Mouse (Mus musculus) intestine, embryonic 14.5 days (tissue): Measurements from ENCODE around the gene Pard3b. TPM values are rescaled to one million over a fixed set of nuclear protein-coding genes. Genes with fewer than 3 reads are reported as not detected.

ENCODE experiments used
- ATAC-seq: fragments of 200-750 bp; cut with Nextera tagmentation; replicated peaks from 2 replicates; pipeline ENCODE4 v1.8.0; 2017; ENCODE audit warnings: low read depth, moderate number of reproducible peaks, moderate TSS enrichment, moderate library complexity; ENCODE audit not compliant: low FRiP score, low TSS enrichment
- DNase-seq: peaks from one replicate; pipeline ENCODE4 v3.0.0-alpha.2; 2018; ENCODE audit warnings: low spot score
- H3K27ac ChIP-seq: fragments of 300-500 bp; sonication (generic); 2 replicates; pipeline ENCODE4 v1.5.1; 2014; ENCODE audit warnings: low read depth, mild to moderate bottlenecking, control low read depth
- H3K27me3 ChIP-seq: fragments of 300-500 bp; sonication (generic); replicated peaks from 2 replicates; pipeline ENCODE4 v1.6.1; 2014; ENCODE audit warnings: low read length, control low read depth; ENCODE audit not compliant: control insufficient read depth, insufficient read depth
- H3K36me3 ChIP-seq: fragments of 300-500 bp; sonication (generic); 2 replicates; pipeline ENCODE4 v1.6.1; 2014; ENCODE audit warnings: low read length, control low read depth; ENCODE audit not compliant: control insufficient read depth, insufficient read depth
- H3K4me1 ChIP-seq: fragments of 300-500 bp; sonication (generic); replicated peaks from 2 replicates; pipeline ENCODE4 v1.6.1; 2014; ENCODE audit warnings: low read length, control low read depth, mixed read lengths; ENCODE audit not compliant: control insufficient read depth, insufficient read depth
- H3K4me2 ChIP-seq: fragments of 300-500 bp; sonication (generic); 2 replicates; pipeline ENCODE4 v1.6.1; 2014; ENCODE audit warnings: low read length
- H3K4me3 ChIP-seq: fragments of 300-500 bp; sonication (generic); 2 replicates; pipeline ENCODE4 v1.5.1; 2014; ENCODE audit warnings: low read depth, low read length, control low read depth, mixed read lengths
- H3K9ac ChIP-seq: fragments of 300-500 bp; sonication (generic); 2 replicates; pipeline ENCODE4 v1.6.1; 2014; ENCODE audit warnings: mild to moderate bottlenecking, low read length
- H3K9me3 ChIP-seq: fragments of 300-500 bp; sonication (generic); 2 replicates; pipeline ENCODE4 v1.6.1; 2016; ENCODE audit warnings: low read length, control low read depth; ENCODE audit not compliant: control insufficient read depth
- WGBS: fragments of 180-500 bp; shearing (Covaris S2); extraction: QIAGEN DNeasy Blood & Tissue Kit; methylation state at CpG from one replicate; pipeline ENCODE4 v1.1.7; 2014; 5-methylcytosine and 5-hydroxymethylcytosine counted together
- polyA plus RNA-seq: library from polyadenylated mRNA; unstranded; fragments of >200 nt; fragmentation: Nextera tagmentation; extraction: Ambion mirVana; gene quantifications from 2 replicates; pipeline ENCODE4 v1.2.1, GENCODE M21; 2014

Pard3b gene
- polyA plus RNA-seq, 1 experiment from 2014 or later, result 37.7 TPM

DNA sequence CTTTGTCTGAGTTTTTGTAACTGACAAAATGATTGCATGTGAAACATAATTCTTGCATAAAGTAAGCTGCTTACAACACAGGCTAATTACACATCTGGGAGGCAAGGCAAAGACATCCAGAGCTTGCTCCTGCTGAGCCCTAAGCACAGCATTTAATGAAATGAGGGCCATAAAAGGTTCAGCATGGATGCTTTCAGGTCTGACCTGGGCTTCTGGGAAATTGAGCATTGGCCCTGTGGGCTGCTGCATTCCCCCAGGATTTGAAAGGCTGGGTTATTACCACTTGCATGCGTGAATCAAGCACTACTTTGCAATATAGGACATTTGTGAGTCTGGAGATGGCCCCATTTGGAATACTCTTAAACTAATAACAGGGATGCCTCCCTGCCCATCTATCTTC lies 552.2 kb downstream of the Pard3b start:
- DNase-seq, result no peak

GRCm38 (mm10) chr1:62197515-62197914 lies 558.9 kb downstream of the Pard3b start:
- ATAC-seq (no peak), DNase-seq (no peak)
- Histone ChIP-seq H3K4me1 (no peaks in the 10 kb centered on the region), H3K4me2 (no peak overlapping the region), H3K27ac (no peak overlapping the region), H3K4me3 (no peak overlapping the region), H3K27me3 (no peaks in the 10 kb centered on the region), H3K9ac (no peak overlapping the region), H3K36me3 (no peaks in the 10 kb centered on the region), H3K9me3 (no peaks in the 10 kb centered on the region)
- 43% methylated on average over 8 of the region's 8 CpGs for WGBS

More for the DNA sequence above, 552.2 kb downstream of the Pard3b start:
- no peak for ATAC-seq
- H3K27ac ChIP-seq, result no peak overlapping the region
- 46% methylated on average over 1 of the region's 1 CpGs for WGBS
- H3K4me3 ChIP-seq, result no peak overlapping the region
- 0 out of 2 replicates have a peak, but pooled peaks cover 5% of the 10 kb centered on the region for H3K4me1 ChIP-seq
- H3K9me3 ChIP-seq, result no peaks in the 10 kb centered on the region
- no peak overlapping the region for H3K4me2 ChIP-seq
- H3K27me3 ChIP-seq, result no peaks in the 10 kb centered on the region
- no peaks in the 10 kb centered on the region for H3K36me3 ChIP-seq
- H3K9ac ChIP-seq, result no peak overlapping the region

DNA sequence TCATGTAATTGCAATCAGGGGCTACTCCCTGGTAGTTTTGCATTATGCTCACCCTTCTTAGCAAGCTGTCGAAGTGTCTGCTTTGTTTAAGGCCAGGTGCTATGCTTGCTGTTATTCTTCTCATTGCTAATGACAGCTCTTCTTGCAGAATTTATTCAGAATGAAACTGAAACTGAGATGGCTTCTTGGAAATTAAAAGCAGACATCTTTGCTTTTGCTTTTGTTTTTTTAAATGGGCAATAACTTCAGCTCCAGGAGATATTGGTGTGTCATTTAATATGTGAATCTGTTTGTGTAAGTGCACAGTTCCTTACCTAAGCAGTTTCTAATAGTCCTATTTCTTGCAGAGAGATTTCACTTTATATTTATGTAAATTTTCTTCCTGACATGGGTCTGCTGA lies 562.3 kb downstream of the Pard3b start:
- H3K4me2 ChIP-seq, result no peak overlapping the region
- no peaks in the 10 kb centered on the region for H3K9me3 ChIP-seq
- H3K4me3 ChIP-seq, result no peak overlapping the region
- no peaks in the 10 kb centered on the region for H3K4me1 ChIP-seq
- no peaks in the 10 kb centered on the region for H3K27me3 ChIP-seq
- no peaks in the 10 kb centered on the region for H3K36me3 ChIP-seq
- WGBS, result 70% methylated on average over 1 of the region's 1 CpGs
- no peak overlapping the region for H3K27ac ChIP-seq
- H3K9ac ChIP-seq, result no peak overlapping the region
- ATAC-seq, result no peak
- DNase-seq, result no peak

GRCm38 (mm10) chr1:62201686-62202257 lies 563.1 kb downstream of the Pard3b start:
- WGBS, result 46% methylated on average over 2 of the region's 2 CpGs
- H3K4me3 ChIP-seq, result no peak overlapping the region

DNA sequence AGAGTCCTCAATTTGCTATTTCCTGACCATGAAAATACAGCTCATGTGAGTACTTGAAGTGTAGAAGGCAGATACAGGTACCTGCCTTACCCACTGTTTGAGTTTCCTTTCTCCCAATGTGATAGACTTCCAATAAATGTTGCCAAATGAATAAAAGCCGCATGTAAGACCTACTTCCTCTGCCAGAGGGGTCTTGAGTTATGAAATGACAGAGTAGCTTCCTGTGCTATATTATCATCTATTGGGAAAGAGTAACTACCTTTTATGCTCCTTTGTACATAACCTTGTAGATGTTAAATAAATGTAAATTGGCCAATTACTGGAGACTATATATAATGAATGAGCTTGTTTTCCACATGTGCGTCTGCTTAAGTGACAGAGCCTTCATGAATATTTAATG lies 574.7 kb downstream of the Pard3b start:
- Histone ChIP-seq H3K4me3 (no peak overlapping the region), H3K9ac (no peak overlapping the region), H3K27ac (no peak overlapping the region), H3K27me3 (no peaks in the 10 kb centered on the region), H3K9me3 (no peaks in the 10 kb centered on the region), H3K4me2 (no peak overlapping the region), H3K4me1 (no peaks in the 10 kb centered on the region), H3K36me3 (no peaks in the 10 kb centered on the region)
- ATAC-seq, result no peak
- WGBS, result 90% methylated on average over 2 of the region's 2 CpGs
- no peak for DNase-seq

More at GRCm38 (mm10) chr1:62201686-62202257, 563.1 kb downstream of the Pard3b start:
- H3K27me3 ChIP-seq, result no peaks in the 10 kb centered on the region
- ATAC-seq (no peak), DNase-seq (no peak)
- H3K9ac ChIP-seq, result no peak overlapping the region
- H3K9me3 ChIP-seq, result no peaks in the 10 kb centered on the region
- H3K27ac ChIP-seq, result no peak overlapping the region
- no peaks in the 10 kb centered on the region for H3K36me3 ChIP-seq
- H3K4me2 ChIP-seq, result no peak overlapping the region
- no peaks in the 10 kb centered on the region for H3K4me1 ChIP-seq

DNA sequence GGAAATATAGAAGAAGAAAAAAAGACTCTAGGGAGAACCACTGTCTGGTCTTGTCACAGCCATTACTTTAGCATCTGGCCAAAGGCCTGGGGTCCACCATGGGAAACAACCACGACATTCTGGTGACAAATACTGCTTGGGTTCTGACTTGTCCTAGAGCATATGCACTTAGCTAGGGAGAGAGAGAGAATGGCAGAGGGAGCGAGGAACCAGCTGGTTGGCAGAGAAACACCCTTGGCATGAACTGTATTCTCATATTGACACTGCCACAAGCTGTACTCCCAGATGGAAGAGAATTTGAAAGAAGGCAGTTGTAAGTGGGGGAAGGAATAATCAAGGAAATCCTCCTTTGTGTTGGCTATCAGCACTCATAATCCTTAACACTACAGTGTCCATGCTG lies 577.2 kb downstream of the Pard3b start:
- Histone ChIP-seq H3K9ac (no peak overlapping the region), H3K4me2 (no peak overlapping the region), H3K9me3 (no peaks in the 10 kb centered on the region), H3K4me1 (no peaks in the 10 kb centered on the region), H3K4me3 (no peak overlapping the region), H3K36me3 (no peaks in the 10 kb centered on the region), H3K27ac (no peak overlapping the region), H3K27me3 (no peaks in the 10 kb centered on the region)
- no peak for DNase-seq
- WGBS, result 75% methylated on average over 2 of the region's 2 CpGs
- no peak for ATAC-seq

DNA sequence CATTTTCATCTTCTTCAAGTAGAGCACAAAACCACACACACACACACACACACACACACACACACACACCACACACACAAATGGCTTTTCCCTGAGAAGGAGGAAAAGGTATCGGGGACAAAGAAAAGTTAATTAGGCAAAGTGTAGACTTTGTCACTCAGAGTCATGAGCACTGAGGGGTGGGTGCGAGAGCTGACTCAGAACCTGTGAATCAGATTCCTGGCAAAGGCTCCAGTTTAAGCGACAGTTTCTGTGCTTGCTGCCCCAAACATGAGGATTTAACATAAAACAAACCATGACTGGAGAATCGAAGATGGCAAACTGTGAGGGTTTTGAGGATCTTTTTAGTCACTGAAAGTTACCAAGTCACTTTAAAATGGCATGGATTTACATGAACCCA lies 577.9 kb downstream of the Pard3b start:
- H3K9me3 ChIP-seq, result no peaks in the 10 kb centered on the region
- ATAC-seq (no peak), DNase-seq (no peak)
- no peak overlapping the region for H3K4me2 ChIP-seq
- H3K4me1 ChIP-seq, result no peaks in the 10 kb centered on the region
- H3K9ac ChIP-seq, result no peak overlapping the region
- H3K27me3 ChIP-seq, result no peaks in the 10 kb centered on the region
- H3K4me3 ChIP-seq, result no peak overlapping the region
- WGBS, result 74% methylated on average over 4 of the region's 4 CpGs
- H3K27ac ChIP-seq, result no peak overlapping the region
- H3K36me3 ChIP-seq, result no peaks in the 10 kb centered on the region

DNA sequence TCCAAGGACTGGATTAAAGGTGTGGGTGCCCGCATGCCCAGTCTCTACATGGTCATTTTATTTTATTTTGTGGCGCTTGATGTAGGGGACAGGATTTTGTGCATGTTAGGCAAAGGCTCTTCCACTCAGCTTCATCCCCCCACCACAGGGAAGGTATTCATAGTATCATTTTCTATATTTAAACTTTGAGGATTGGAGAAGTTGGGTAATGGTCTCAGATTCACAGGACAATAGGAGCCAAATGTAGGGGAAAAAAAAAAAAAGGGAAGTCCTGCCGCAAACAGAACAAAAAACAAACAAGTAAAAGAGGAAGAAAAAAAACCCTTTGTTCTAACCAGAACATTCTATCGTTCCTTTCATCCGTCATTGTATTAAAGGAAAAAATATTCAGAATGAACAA lies 590.5 kb downstream of the Pard3b start:
- DNase-seq (no peak), ATAC-seq (no peak)
- Histone ChIP-seq H3K9me3 (no peaks in the 10 kb centered on the region), H3K4me1 (no peaks in the 10 kb centered on the region), H3K36me3 (no peaks in the 10 kb centered on the region), H3K27ac (no peak overlapping the region), H3K9ac (no peak overlapping the region), H3K27me3 (no peaks in the 10 kb centered on the region), H3K4me3 (no peak overlapping the region), H3K4me2 (no peak overlapping the region)
- 91% methylated on average over 5 of the region's 5 CpGs for WGBS

DNA sequence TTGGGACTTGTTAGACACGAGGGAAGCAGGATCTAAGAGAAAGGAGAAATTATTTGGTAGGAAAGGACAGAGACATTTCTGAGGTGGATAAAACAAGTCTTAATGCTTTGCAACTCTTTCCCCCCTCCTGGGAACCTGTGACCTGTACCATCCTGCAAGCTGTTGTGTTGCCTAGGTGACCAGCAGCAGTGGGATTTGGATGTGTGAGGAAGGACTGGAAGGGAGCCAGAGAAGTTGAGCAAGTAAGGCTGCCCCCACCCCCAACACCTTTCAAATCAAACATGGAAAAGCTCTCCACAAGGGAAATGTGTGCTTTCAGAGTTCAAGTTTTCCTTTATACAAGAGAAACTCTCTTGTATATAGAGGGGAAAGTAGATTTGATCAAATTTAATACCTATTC lies 595.4 kb downstream of the Pard3b start:
- no peaks in the 10 kb centered on the region for H3K27me3 ChIP-seq
- no peaks in the 10 kb centered on the region for H3K36me3 ChIP-seq
- H3K4me3 ChIP-seq, result no peak overlapping the region
- no peak overlapping the region for H3K4me2 ChIP-seq
- no peak overlapping the region for H3K9ac ChIP-seq
- no peaks in the 10 kb centered on the region for H3K9me3 ChIP-seq
- ATAC-seq (no peak), DNase-seq (no peak)
- H3K4me1 ChIP-seq, result no peaks in the 10 kb centered on the region
- WGBS, result 35% methylated on average over 1 of the region's 1 CpGs
- H3K27ac ChIP-seq, result no peak overlapping the region
